Mouse (Mus musculus) olfactory bulb, adult 2 months (tissue): ENCODE results near the gene Cpeb4.

Source experiments
- CTCF ChIP-seq: fragments of 200-500 bp; IDR thresholded peaks from 2 replicates; pipeline ENCODE4 v1.5.1; 2012; ENCODE audit warnings: low read depth, mild to moderate bottlenecking, low read length, moderate library complexity; ENCODE audit not compliant: insufficient read depth
- POLR2A ChIP-seq: fragments of 200-500 bp; IDR thresholded peaks from 2 replicates; pipeline ENCODE4 v1.6.1; 2012; ENCODE audit warnings: mild to moderate bottlenecking, low read depth, low read length, moderate library complexity; ENCODE audit not compliant: insufficient read depth

- TF ChIP-seq CTCF (no peak), POLR2A (no peak)
Observed at GRCm38 (mm10) chr11:31832439-31832980, 39.5 kb upstream of the Cpeb4 start.
